Comparison of ENCODE assay signal across 8 mouse cellular contexts in the genomic region with DNA sequence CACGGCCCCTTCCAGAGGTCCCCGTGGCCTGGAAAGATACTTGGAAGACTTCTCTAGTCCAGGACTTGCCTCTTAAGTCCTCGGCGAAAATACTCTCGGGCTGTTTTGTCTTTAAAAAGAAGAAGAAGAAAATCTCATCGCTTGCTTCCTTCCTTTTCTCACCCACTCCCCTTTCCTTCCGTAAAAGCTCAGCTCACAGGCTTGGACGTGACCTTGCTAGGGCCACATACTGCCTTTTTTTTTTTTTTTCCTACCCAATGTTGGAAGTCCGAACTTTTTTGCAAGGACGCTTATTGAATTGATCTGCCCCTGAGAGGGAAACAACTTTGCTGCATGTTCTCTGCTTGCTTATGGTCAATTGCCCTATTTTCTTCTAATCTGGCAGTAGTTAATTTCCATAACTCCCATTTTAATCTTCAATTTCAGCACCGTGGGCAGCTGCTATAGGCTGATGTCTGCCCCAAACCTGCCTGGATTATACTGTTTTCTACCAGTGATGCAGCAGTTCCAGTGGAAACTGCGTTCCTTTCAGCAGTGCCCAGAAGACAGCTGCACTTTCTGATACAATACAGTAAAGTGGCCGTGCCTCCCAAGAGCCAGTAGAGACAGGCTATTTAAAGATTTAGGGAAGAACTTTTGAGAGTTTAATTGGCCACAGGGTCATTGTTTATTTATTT. TPM values are rescaled to one million over a fixed set of nuclear protein-coding genes. Genes with fewer than 3 reads are reported as not detected.
DNase-seq lines count a peak whose midpoint lies in the region; ATAC-seq and TF ChIP-seq lines count a peak whose summit lies in the region.

No protein-coding gene starts in this region.

- DNase-seq in left cerebral cortex, adult 2 months (ENCODE audit: extremely low spot score in 1 of 2, low spot score in 2 of 2): no peak
- DNase-seq in left cerebral cortex, postnatal 25 days (ENCODE audit: low spot score in 2 of 2): no peak
- peak; percentile 12 for DNase-seq in brain, adult 2 months (ENCODE audit: low read depth, low spot score)
- DNase-seq in heart, postnatal 4 days: peak; percentile 14
- DNase-seq in liver, postnatal 0 days: no peak
- DNase-seq in frontal cortex, postnatal 25 days (ENCODE audit: low spot score in 2 of 2): no peak
- no peak for DNase-seq in testis, postnatal 14 days (ENCODE audit: low spot score)

- peak overlapping the region; percentile 93 for H3K27ac ChIP-seq in left cerebral cortex, adult 2 months
- H3K27ac ChIP-seq in liver, postnatal 0 days (ENCODE audit: low read depth): peak overlapping the region; percentile 98
- H3K27ac ChIP-seq in stomach, embryonic 15.5 days: peak overlapping the region; percentile 97

- no peaks in the 10 kb centered on the region for H3K27me3 ChIP-seq in liver, postnatal 0 days (ENCODE audit: insufficient read depth, low read length)
- no peaks in the 10 kb centered on the region for H3K27me3 ChIP-seq in stomach, embryonic 15.5 days (replicated peaks)

- no peak for TF ChIP-seq EP300 in liver, postnatal 0 days (IDR thresholded peaks at IDR 0.05; ENCODE audit: low read depth)

- ATAC-seq in liver, postnatal 0 days: no peak
- ATAC-seq in stomach, embryonic 15.5 days (ENCODE audit: insufficient read depth, low FRiP score, low read depth): no peak

- no peaks in the 10 kb centered on the region for H3K36me3 ChIP-seq in liver, postnatal 0 days (replicated peaks; ENCODE audit: insufficient read depth, low read length)
- H3K36me3 ChIP-seq in stomach, embryonic 15.5 days: no peaks in the 10 kb centered on the region

- peak overlapping the region; percentile 93 for H3K4me2 ChIP-seq in liver, postnatal 0 days (ENCODE audit: low read depth, low read length)
- peak overlapping the region; percentile 70 for H3K4me2 ChIP-seq in stomach, embryonic 15.5 days

- intact Hi-C loops in left cerebral cortex, adult 2 months (cut with DNase I): loop anchor here (5.0 to 10.0 kb wide), 2 partner anchors 84 to 678 kb away; partner anchors contain the start of genes Commd2 and Tsc22d2
- intact Hi-C loops in left cerebral cortex, postnatal 25 days (cut with DNase I): loop anchor here (5.0 kb wide), 2 partner anchors 84 to 1554 kb away; partner anchors contain the start of genes Commd2 and Nbea

- WGBS in liver, postnatal 0 days (ENCODE audit: insufficient replicate concordance): under 1% methylated on average over 13 of the region's 13 CpGs
- 1% methylated on average over 13 of the region's 13 CpGs for whole genome bisulfite sequencing in stomach, embryonic 15.5 days

- peaks cover 22% of the 10 kb centered on the region for H3K4me1 ChIP-seq in liver, postnatal 0 days (ENCODE audit: insufficient read depth)
- H3K4me1 ChIP-seq in stomach, embryonic 15.5 days: 0 out of 2 replicates have a peak, but pooled peaks cover 2% of the 10 kb centered on the region

- no peaks in the 10 kb centered on the region for H3K9me3 ChIP-seq in liver, postnatal 0 days (ENCODE audit: low read length)
- no peaks in the 10 kb centered on the region for H3K9me3 ChIP-seq in stomach, embryonic 15.5 days

- no peak for TF ChIP-seq CTCF in left cerebral cortex, adult 2 months (IDR thresholded peaks at IDR 0.05)
- no peak for TF ChIP-seq CTCF in liver, postnatal 0 days (IDR thresholded peaks at IDR 0.05; ENCODE audit: low read depth)

- H3K9ac ChIP-seq in liver, postnatal 0 days (replicated peaks): peak overlapping the region; percentile 84
- peak overlapping the region; percentile 71 for H3K9ac ChIP-seq in stomach, embryonic 15.5 days

- peak overlapping the region; percentile 69 for H3K4me3 ChIP-seq in left cerebral cortex, adult 2 months
- peak overlapping the region; percentile 84 for H3K4me3 ChIP-seq in liver, postnatal 0 days (ENCODE audit: low read depth, low read length)
- H3K4me3 ChIP-seq in stomach, embryonic 15.5 days (replicated peaks): peak overlapping the region; percentile 90

RNA-seq across cellular contexts. Expression of gene Rnf13, which starts 0.7 kb away (rescaled TPM):
- 10 to 100 TPM; 93.7 to 94.2 TPM for total RNA-seq in left cerebral cortex, adult 2 months (2021)
- 10 to 100 TPM; 78.0 to 84.7 TPM for total RNA-seq in left cerebral cortex, postnatal 25 days (2021)
- total RNA-seq in heart, postnatal 4 days (2021): 10 to 100 TPM; 37.2 to 37.8 TPM
- polyA plus RNA-seq in liver, postnatal 0 days (2015; fragmentation: Nextera tagmentation; extraction: Ambion mirVana): 112 and 119 TPM in 2 replicates
- polyA plus RNA-seq in stomach, embryonic 15.5 days (2015; fragmentation: Nextera tagmentation; extraction: Ambion mirVana): 76.0 and 83.0 TPM in 2 replicates

RNA-seq across cellular contexts. Expression of gene Ankub1, which starts 44.0 kb away (rescaled TPM):
- total RNA-seq in left cerebral cortex, adult 2 months (2021): 1 to 10 TPM; 1.1 to 1.3 TPM
- total RNA-seq in left cerebral cortex, postnatal 25 days (2021): under 1 TPM; 0.62 to 0.78 TPM
- total RNA-seq in heart, postnatal 4 days (2021): not detected
- polyA plus RNA-seq in liver, postnatal 0 days (2015; fragmentation: Nextera tagmentation; extraction: Ambion mirVana): 0.09 and 0.11 TPM in 2 replicates
- not detected in 2 replicates for polyA plus RNA-seq in stomach, embryonic 15.5 days (2015; fragmentation: Nextera tagmentation; extraction: Ambion mirVana)

Comparison
In these comparisons a context has a peak if more than half of its experiments do, and no peak if none do; other contexts are left out.
1. DNase-seq: peak in brain, adult 2 months (single experiment) and heart, postnatal 4 days (single experiment); none in left cerebral cortex, adult 2 months (0 of 2), left cerebral cortex, postnatal 25 days (0 of 2), liver, postnatal 0 days (single experiment), frontal cortex, postnatal 25 days (0 of 2) and testis, postnatal 14 days (single experiment).
2. Peak in every context shown above with its lines, with median percentiles within 50 percentile points of each other: H3K27ac ChIP-seq and H3K4me3 ChIP-seq.